Mouse (Mus musculus) right cerebral cortex, adult 2 months (tissue): Measurements from ENCODE around the gene Rbfox2.

Experiments used
- DNase-seq, 2 experiments: peaks; one replicate each; pipeline ENCODE4 v3.0.0; 2021 to 2022; ENCODE audit warnings: low spot score in 2 of 2

Gene Rbfox2

DNA sequence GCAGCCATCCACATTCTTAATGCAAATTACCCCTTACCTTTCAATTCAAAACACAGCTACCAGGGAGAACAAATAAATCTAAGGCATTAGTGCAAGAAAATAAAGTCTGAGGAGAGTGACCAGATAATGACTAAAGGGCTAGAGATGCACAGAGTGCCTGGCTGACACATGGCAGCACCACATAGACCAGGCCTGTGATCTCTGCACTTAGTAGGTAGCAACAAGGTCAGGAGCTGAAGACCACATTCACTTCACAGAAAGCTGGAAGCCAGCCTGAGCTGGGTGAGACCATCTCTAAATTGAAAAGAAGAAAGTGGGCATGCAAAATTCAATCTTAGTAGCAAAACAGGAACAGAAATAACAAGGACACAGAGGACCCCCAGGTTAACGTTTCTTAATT lies 30.5 kb downstream of the Rbfox2 start:
- DNase-seq = no peak

DNA sequence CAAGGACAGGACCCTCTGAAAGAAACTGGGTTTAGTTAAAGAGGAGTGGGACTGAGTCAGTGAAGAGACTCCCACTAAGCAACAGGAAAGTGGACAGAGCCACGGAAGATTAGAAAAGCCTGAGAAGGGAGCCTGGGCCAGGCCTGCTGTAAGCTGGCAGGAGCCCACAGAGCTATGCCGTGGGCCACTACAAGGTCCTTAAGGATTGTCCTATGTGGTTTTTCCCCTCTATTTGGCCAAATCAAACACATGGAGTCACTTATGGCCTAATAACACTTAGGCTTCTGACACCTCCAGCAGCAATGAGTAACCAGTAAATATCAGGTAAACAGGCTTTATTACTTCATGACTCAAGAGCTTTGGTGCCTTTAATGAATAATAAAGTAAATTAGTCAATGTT lies 31.2 kb downstream of the Rbfox2 start:
- no peak for DNase-seq

DNA sequence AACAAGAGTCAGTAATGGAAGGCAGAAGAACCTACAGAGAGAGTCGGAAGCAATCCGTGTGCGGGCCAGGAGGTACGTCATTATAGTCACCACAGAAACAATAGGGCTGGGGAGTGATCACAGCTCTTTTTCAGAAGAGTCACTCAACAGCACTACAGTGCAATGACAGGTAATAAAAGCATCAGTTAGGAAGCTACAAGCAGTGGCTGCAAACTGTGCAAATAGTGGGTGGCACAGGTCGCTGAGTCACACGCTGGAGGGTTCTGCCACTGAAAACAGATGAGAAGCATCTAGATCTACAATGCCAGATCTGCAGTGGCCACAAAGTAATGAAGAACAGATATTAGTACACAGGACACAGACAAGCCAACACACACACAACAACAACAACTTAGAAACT lies 32.9 kb downstream of the Rbfox2 start:
- DNase-seq = no peak

DNA sequence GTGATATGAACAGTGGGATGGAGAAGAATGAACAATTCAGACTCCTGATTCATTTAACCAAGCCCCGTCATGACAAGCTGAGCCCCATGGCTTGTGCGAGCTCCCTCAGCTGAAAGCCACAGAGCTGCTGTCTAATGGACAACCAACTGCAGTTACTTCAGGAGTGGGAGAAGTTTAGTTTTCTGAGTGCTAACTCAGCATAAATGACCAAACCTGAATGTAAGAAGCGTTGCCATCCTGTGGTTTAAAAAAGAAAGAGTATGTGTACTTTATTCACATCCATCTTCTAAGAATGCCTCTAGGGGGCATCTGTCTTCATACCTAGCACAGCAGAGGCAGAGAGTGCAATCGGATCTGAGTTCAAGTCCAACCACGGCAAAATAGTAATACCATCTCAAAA lies 35.5 kb downstream of the Rbfox2 start:
- DNase-seq = no peak

DNA sequence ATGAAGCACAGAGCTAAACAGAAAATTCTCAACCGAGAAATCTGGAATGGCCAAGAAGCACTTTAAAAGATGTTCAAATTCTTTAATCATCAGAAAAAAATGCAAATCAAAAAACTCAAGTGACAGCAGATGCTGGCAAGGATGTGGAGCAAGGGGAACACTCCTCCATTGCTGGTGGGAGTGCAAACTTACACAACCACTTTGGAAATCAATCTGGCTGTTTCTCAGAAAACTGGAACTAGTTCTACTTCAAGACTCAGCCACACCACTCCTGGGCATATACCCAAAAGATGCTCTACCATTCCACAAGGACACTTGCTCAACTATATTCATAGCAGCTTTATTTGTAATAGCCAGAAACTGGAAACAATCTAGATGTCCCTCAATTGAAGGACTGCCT lies 37.3 kb downstream of the Rbfox2 start:
- peak; percentile 52 to 62 for DNase-seq

DNA sequence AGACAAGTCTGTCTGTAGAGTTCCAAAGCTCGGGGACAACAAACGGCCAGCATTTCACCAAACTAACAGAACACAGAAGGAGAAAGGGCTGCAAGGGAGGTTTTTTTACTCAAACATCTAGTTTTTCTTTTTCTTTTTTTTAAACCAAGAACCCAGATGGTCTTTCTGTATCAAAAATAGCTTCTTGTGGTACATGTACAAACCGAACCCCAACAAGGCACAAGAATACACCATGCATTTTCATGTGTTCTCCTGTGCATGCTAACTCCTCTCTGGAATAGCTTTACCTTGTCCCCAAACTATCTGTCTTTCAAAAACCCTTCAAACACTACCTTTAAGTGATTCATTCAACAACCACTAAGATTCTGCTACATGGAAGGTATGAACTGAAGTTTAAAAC lies 38.4 kb downstream of the Rbfox2 start:
- no peak for DNase-seq

DNA sequence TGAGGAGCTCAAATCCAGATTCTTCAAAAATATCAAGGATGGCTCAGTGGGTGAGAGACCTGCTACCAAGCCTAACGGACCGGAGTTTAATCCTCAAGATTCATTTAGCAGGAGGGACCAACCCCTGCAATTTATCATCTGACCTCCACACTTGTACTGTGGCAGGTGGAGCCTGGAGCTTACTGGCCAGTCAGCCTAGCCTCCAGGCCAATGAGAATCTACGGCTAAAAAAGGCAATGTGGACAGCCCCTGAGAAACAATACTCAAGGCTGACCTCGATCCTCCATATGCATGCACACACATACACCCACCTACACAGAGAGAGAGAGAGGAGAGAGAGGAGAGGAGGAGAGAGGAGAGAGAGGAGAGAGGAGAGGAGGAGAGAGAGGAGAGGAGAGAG lies 41.5 kb downstream of the Rbfox2 start:
- no peak for DNase-seq

DNA sequence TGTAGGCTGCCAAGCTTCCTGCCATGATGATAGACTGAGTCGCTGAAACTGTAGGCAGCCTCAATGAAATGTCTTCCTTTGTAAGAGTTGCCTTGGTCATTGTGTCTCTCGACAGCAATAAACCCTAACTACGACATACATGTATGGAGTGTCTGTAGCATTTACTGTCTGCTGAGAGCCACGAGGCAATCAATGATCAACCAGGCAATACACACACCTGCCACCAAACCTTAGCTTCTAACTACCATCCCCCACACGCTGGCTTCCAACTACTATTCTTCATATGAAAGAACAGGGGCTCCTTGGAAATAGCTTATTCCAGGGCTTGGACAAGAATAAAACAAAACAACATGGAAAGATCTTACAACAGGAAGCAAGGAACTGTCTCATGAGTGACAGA lies 42.5 kb downstream of the Rbfox2 start:
- DNase-seq = no peak

DNA sequence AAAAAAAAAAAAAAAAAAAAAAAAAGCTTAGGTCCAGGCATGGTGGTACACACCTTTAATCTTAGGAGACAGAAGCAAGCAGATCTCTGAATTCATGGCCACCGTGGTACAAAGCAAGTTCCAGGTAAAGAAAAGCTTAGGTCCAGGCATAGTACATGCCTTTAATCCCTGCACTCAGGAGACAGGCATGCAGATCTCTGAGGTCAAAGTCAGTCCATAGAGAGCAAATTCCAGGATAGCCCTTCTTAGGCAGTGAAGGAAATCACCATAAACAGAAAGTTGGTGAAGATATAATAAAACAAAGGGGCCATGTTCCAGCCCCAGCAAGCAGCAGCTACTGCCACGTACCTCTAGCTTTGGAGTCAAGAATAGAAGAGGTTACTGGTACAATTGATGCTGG lies 44.0 kb downstream of the Rbfox2 start:
- no peak for DNase-seq

DNA sequence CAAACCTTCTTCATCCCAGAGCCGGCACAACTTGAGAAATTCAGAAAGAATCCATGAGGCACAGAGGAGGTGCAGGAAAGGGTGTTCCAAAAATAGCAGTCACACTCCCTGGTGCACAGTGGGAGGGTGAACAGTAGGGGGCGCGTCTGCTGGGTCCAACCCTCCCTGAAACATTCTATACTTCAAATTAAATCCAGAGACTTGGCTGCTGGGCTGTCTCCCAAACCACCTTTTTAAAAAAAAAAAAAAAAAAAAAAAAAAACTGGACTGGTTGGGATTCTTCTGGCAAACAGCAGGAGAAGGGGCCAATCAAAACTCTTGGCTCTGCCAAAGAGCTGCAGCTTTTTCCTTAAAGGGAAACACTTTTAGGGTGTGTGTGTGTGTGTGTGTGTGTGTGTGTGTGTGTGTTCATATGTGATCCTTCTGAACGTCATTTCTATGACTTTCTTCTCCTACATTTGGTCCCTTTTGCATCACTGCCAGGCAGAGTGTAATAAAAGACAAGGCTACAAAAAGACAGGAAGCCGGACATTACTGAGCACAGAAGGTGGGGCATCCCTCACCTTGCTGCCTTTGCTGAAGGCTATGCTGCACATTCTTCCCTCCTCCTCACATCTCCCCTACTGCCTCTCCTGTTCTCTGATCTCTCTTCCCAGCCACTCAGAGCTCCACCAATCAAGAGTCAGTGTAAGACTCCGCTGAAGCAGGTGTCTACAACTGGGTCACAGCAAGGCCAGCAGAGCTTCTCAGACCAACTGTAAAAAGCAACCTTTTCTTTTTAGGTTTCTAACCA lies 49.2 kb downstream of the Rbfox2 start:
- DNase-seq = peak; percentile 74 to 77

DNA sequence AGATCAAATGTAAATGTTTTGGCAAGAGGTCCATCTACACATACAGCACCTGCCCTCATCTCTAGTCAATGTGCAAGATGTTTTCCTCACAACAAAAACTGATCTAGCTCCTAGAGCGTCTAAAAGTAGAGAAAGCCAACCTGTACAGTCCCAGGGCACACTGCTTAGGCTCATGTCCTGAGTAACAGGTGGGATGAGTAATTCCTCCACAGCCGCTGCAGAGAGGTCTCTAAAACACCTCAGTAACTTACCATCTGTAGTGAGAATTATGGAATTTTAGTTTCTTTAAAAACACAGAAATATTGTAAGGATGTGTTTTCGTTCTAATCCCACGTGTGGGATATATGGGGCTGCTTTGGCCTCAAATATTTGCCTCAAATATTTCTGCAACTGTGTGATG lies 50.0 kb downstream of the Rbfox2 start:
- no peak for DNase-seq

DNA sequence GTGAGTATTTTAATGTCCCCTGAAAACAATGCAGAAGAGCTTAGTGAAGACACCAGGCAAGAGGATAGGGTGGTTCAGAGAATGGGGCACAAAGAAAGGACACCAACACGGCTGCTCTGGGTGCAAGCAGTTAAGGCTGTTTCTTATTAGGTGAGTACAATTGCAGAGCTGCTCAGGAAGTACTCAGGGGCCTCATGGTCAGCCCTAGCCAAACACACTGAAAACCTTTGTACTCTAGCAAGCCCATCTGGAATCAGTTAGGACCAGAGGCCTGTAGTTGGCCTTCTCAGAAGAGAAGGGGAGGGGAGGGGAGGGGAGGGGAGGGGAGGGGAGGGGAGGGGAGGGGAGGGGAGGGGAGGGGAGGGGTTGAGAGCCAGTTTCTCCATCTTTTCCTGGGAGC lies 52.2 kb downstream of the Rbfox2 start:
- no peak for DNase-seq

DNA sequence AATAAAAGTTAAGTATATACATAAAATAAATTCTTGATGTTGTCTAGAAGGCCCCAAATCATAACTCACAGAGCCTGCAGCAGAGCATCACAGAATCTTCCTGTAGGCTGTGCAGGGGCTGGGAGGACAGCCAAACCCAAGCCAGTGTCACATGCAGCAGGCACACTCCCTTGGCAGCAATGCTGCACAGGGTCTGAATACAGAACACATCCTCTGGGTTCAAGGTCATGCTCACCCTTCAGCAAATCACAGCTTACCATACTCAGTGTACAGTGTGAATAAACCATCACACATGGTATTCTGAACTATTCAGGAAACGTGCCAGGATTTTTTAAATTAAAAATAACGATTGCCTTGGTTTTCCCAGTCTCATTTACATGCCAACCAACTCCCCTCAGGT lies 52.7 kb downstream of the Rbfox2 start:
- no peak for DNase-seq

DNA sequence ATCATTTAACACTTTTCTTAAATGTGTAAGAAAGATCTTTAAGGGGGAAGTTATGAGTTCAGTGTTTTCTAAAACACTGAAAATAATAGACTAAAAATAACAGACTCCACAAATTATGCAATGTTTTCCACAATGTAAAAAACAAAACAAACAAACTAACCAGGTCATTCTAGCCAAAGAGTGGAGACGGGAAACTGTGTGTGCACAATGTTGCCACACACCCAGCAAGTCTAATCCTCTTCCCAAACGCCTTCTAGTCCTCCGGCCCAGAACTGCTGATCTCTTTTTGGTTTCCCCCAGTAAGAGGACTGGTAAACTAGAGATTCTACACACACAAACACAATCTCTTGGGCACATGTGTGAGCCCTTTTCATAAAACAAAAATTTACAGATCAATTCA lies 55.1 kb downstream of the Rbfox2 start:
- no peak for DNase-seq

DNA sequence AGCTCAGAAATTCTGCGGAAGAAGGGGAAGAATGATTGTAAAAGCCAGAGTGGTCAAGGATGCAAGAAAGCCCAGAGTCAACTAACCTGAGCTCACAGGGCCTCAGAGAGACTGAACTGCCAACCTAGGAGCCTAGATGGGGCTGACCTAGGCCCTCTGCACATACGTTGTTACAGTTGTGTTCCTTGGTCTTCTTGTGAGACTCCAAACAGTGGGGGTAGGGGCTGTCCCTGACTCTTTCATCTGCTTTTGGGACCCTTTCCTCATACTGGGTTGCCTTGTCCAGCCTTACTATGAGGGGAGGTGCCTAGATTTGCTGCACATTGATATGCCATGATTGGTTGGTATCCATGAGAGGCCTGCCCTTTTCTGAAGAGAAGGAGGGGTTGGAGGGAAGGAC lies 56.0 kb downstream of the Rbfox2 start:
- DNase-seq = no peak

DNA sequence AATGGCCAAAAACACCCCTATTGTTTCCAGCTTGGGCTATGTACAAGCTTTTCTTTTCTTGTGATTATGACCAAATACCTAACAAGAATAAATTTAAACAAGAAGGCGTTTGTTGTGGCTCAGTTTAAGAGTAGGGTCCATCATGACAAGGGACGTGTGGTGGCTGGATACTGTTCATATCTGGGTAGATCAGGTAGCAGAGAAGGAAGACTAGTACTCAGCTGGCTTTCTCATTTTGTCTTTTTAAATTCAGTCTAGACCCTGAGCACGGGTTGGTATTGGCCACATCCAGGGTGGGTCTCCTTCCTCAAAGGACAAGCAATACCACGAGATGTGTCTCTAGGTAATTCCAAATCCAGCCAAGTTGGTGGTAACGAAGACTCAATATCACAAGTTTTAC lies 57.4 kb downstream of the Rbfox2 start:
- no peak for DNase-seq

DNA sequence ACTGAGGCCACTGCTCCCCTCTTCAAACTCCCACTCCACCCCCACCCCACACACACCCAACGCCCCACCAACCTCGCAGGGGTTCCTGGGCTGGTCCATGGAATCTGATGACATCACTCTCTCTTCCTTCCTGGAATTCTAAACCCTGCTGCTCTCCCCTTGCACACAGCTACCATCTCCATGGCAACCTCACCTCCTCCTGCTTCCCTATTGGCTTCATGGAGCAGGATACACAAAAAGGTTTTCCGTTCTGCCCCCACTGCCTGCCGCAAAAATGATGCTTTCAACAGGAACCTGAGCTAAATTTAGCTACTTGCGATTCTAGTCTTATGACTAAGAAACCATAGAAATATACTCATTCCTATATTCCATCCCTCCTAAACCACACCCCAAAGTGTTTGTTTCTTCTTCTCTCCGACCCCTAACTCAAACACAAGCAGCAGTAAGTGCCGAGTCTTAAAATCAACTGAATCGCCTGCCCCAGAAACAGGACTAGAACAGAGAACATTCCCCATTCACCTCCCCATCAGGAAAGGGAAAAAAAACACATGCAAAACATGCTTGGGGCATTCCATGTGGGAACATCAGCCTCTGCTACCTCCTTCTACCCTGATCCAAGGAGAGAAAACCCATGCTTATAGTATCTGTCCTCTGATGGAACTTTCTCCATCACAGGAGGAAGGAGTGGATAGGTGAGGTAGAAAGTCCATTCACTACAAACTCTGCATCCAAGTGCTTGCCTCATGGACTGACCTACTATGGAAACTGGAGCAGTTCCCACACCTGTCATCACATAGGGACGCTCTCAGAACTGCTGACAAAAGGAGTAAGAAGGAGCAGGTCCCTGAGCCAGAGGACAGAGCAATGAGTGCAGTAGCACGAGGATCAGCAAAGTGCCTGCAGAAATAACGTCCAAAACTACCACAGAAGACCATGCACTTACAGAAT lies 61.1 kb downstream of the Rbfox2 start:
- peak; percentile 84 to 88 for DNase-seq

DNA sequence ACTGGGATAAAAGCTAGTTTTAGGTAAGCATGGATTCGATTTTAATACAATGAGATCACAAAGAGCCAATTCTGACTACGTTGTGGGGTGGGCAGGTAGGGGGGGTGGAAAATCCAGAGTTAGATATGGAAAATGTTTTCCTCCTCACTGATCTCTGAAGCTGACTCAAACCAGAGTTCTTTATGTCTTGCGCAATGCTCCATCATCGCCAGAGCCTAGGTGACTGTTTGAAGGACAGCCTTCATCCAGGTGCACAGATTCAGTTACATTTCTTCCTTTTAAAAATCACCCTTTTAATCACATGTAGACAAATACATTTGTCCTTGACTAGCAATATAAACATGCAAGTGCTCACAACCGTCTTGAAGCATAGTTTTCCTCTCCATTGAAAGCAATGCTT lies 62.2 kb downstream of the Rbfox2 start:
- DNase-seq = no peak

DNA sequence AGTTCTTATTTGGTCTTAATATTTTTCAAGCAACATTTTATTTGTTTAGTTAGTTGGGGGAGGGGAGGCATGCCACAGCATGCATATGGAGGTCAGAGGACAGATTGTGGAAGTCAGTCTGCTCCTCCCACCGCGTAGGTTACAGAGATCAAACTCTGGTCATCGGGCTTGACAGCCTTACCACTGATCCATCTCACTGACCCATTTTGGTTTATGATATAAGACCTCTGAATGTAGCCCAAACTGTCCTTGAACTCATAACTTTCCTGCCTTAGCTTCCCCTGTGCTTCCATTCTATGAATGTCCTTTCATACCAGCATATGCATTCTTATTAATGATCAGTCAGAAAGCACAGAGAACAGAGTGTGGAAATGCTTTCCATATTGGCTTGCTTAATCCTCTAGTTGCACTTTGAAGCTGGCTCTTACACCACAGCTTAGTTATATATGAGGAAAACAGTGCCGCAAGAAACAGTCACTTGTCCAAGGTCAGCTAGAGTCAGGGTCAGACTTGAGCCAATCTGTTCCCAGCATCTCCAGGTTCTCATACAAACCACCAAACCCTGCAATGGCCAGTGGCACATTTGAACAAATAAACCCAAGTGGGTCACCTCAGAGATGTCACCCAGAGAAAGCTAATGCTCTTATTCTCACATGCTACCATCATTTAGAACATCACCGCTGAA lies 62.8 kb downstream of the Rbfox2 start:
- DNase-seq = no peak

DNA sequence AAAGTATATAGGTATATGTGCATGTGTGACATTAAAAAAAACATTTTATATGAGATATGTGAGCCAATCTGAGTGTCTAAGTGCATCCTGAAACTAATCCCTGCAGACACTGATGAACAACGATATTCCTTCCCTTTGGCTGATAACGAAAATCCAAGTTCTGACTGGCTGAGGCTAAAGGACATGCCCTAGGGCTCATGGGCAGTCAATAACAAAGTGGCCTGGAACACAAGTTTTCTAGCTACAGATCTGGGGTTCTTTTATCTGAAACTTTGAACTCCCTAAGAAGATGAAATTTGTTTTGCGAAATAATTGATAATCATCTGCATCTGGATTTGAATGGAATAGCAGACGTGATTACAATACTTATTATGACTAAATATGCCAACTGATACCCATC lies 66.2 kb downstream of the Rbfox2 start:
- DNase-seq = no peak

DNA sequence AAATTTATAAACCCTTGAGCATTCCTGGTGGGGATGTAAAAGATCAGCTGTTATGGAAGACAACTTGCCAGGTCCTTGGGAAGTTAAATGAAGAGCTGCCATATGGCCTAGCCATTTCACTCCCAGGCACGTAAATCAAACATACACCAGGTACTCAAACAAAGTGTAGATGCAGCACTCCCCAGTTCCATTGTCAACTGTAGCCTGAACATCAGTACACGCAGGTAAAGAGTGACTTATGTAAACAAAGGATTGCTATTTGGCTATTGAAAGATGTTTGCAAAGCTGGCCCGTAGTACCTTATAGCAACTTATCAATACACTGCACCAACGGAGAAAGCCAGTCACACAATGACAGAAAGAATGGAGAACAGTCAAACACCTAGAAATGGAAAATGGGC lies 67.2 kb downstream of the Rbfox2 start:
- no peak for DNase-seq

DNA sequence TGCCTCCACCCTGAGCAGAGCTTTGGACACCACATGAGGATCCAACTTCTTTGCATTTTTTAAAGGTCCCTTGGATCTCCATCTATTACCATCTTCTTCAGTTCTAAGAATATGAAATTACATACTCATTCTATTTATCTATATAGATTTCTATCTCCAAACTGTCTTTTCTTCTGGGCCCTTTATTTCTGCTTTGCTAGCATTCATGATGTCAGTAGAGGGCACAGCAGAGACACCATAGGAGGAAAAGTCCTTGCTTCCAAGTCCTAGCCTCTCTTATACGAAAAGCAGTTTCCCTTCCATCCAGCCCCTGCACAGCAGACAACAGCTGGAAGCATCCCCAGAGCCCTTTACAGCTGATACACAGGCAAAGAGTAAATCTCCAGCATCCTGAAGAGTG lies 69.1 kb downstream of the Rbfox2 start:
- DNase-seq = no peak
